Mouse (Mus musculus) CH12.LX (cell line): ENCODE results near the gene Ube2n. TPM values are rescaled to one million over a fixed set of nuclear protein-coding genes. Genes with fewer than 3 reads are reported as not detected.

Experiments used
- DNase-seq: peaks from one replicate; pipeline ENCODE4 v3.0.0-alpha.2; 2013; ENCODE audit errors: extremely low read depth
- H3K27ac ChIP-seq: 2 replicates; pipeline ENCODE4 v1.5.1; 2012; ENCODE audit warnings: low read depth, mild to moderate bottlenecking, control low read depth, moderate library complexity; ENCODE audit not compliant: insufficient read depth
- H3K27me3 ChIP-seq: replicated peaks from 2 replicates; pipeline ENCODE3; 2012; ENCODE audit warnings: inconsistent platforms
- H3K36me3 ChIP-seq, 2 experiments: replicated peaks in 1 of 2; 2 replicates each; pipeline versions ENCODE3 to v1.6.1; 2012; ENCODE audit warnings: inconsistent platforms in 1 of 2, low read length in 1 of 2, mild to moderate bottlenecking in 1 of 2, mixed read lengths in 1 of 2, moderate library complexity in 1 of 2; ENCODE audit not compliant: control insufficient read depth in 1 of 2, insufficient read depth in 1 of 2
- H3K4me1 ChIP-seq, 2 experiments: 2 replicates each; pipeline ENCODE4 v1.6.1; 2012; ENCODE audit warnings: inconsistent platforms in 1 of 2, moderate library complexity in 1 of 2; ENCODE audit not compliant: insufficient read depth in 2 of 2, control insufficient read depth in 1 of 2
- H3K4me2 ChIP-seq: 2 replicates; pipeline ENCODE4 v1.6.1; 2012; ENCODE audit warnings: low read depth, mild to moderate bottlenecking, control low read depth; ENCODE audit not compliant: poor library complexity, insufficient read depth, severe bottlenecking
- H3K4me3 ChIP-seq, 3 experiments: fragments of 150-350 bp in 1 of 3; sonication (generic) in 1 of 3; replicated peaks in 1 of 3; 2 replicates each; pipeline versions ENCODE3 to v1.5.1; 2011 to 2012; ENCODE audit warnings: low read depth in 2 of 3, low read length in 2 of 3, mild to moderate bottlenecking in 2 of 3, moderate library complexity in 2 of 3, control low read depth in 1 of 3, improper control_type of control experiment in 1 of 3, inconsistent platforms in 1 of 3, mixed read lengths in 1 of 3; ENCODE audit not compliant: poor library complexity in 1 of 3
- H3K79me2 ChIP-seq: replicated peaks from 2 replicates; pipeline ENCODE4 v1.6.1; 2012; ENCODE audit warnings: mild to moderate bottlenecking, moderate library complexity; ENCODE audit not compliant: control insufficient read depth, poor library complexity, insufficient read depth, severe bottlenecking; ENCODE audit errors: extremely low read depth
- H3K9ac ChIP-seq: 2 replicates; pipeline ENCODE4 v1.6.1; 2012; ENCODE audit warnings: low read depth, mild to moderate bottlenecking, control low read depth, moderate library complexity; ENCODE audit not compliant: insufficient read depth
- H3K9me3 ChIP-seq: replicated peaks from 2 replicates; pipeline ENCODE3; 2012; ENCODE audit warnings: low read length, inconsistent platforms, mixed read lengths
- CHD1 ChIP-seq: IDR thresholded peaks from 2 replicates; pipeline ENCODE4 v1.6.1; 2012; ENCODE audit warnings: low read depth, low read length, improper control_type of control experiment, inconsistent platforms
- CHD2 ChIP-seq: IDR thresholded peaks from 2 replicates; pipeline ENCODE4 v1.6.1; 2011; ENCODE audit warnings: low read length, improper control_type of control experiment
- E2F4 ChIP-seq: IDR thresholded peaks from 2 replicates; pipeline ENCODE4 v1.6.1; 2011; ENCODE audit warnings: low read depth, low read length, improper control_type of control experiment; ENCODE audit not compliant: insufficient replicate concordance
- ELF1 ChIP-seq: IDR thresholded peaks from 2 replicates; pipeline ENCODE4 v1.6.1; 2014; ENCODE audit warnings: low read depth, mild to moderate bottlenecking, inconsistent platforms, low read length, improper control_type of control experiment
- EP300 ChIP-seq: IDR thresholded peaks from 2 replicates; pipeline ENCODE4 v1.6.1; 2011; ENCODE audit warnings: low read length, improper control_type of control experiment
- ETS1 ChIP-seq: conservative IDR thresholded peaks from 2 replicates; pipeline ENCODE4 v1.6.1; 2012; ENCODE audit warnings: low read depth, mild to moderate bottlenecking, inconsistent platforms, low read length, improper control_type of control experiment, moderate library complexity
- JUND ChIP-seq: conservative IDR thresholded peaks from 2 replicates; pipeline ENCODE4 v1.6.1; 2011; ENCODE audit warnings: low read depth, low read length, improper control_type of control experiment
- MAFK ChIP-seq: IDR thresholded peaks from 2 replicates; pipeline ENCODE4 v1.6.1; 2011; ENCODE audit warnings: low read length, improper control_type of control experiment; ENCODE audit not compliant: insufficient replicate concordance
- MAX ChIP-seq: IDR thresholded peaks from 2 replicates; pipeline ENCODE4 v1.6.1; 2011; ENCODE audit warnings: low read length, improper control_type of control experiment
- MAZ ChIP-seq: IDR thresholded peaks from 2 replicates; pipeline ENCODE4 v1.6.1; 2012; ENCODE audit warnings: low read depth, mild to moderate bottlenecking, inconsistent platforms, low read length, improper control_type of control experiment, moderate library complexity
- MYC ChIP-seq: IDR thresholded peaks from 2 replicates; pipeline ENCODE4 v1.6.1; 2011; ENCODE audit warnings: low read depth, mild to moderate bottlenecking, improper control_type of control experiment, low read length
- NELFE ChIP-seq: IDR thresholded peaks from 2 replicates; pipeline ENCODE4 v1.6.1; 2011; ENCODE audit warnings: low read depth, low read length, improper control_type of control experiment
- PAX5 ChIP-seq: IDR thresholded peaks from 2 replicates; pipeline ENCODE4 v1.6.1; 2012; ENCODE audit warnings: low read length, inconsistent platforms, mixed read lengths
- POLR2A ChIP-seq: IDR thresholded peaks from 2 replicates; pipeline ENCODE4 v1.6.1; 2011; ENCODE audit warnings: low read depth, mild to moderate bottlenecking, improper control_type of control experiment, low read length
- RAD21 ChIP-seq: IDR thresholded peaks from 2 replicates; pipeline ENCODE4 v1.6.1; 2011; ENCODE audit warnings: low read depth, mild to moderate bottlenecking, low read length, improper control_type of control experiment, moderate library complexity
- RCOR1 ChIP-seq: conservative IDR thresholded peaks from 2 replicates; pipeline ENCODE4 v1.6.1; 2012; ENCODE audit warnings: low read depth, mild to moderate bottlenecking, inconsistent platforms, low read length, improper control_type of control experiment
- SIN3A ChIP-seq: IDR thresholded peaks from 2 replicates; pipeline ENCODE4 v1.6.1; 2012; ENCODE audit warnings: low read length, improper control_type of control experiment, inconsistent platforms
- SMC3 ChIP-seq: IDR thresholded peaks from 2 replicates; pipeline ENCODE4 v1.6.1; 2011; ENCODE audit warnings: low read depth, low read length, improper control_type of control experiment
- TBP ChIP-seq: conservative IDR thresholded peaks from 2 replicates; pipeline ENCODE4 v1.6.1; 2011; ENCODE audit warnings: low read depth, low read length, improper control_type of control experiment
- USF1 ChIP-seq: IDR thresholded peaks from 2 replicates; pipeline ENCODE4 v1.6.1; 2014; ENCODE audit warnings: low read depth, mild to moderate bottlenecking, inconsistent platforms, low read length, improper control_type of control experiment
- USF2 ChIP-seq: conservative IDR thresholded peaks from 2 replicates; pipeline ENCODE4 v1.6.1; 2011; ENCODE audit warnings: low read depth, low read length, improper control_type of control experiment
- ZC3H11A ChIP-seq: IDR thresholded peaks from 2 replicates; pipeline ENCODE4 v1.6.1; 2012; ENCODE audit warnings: low read depth, mild to moderate bottlenecking, inconsistent platforms, low read length, improper control_type of control experiment
- dilution Hi-C: fragments of 300-500 bp; cut with MboI; formaldehyde crosslinking; loops from 2 replicates; pipeline ENCODE4 v1.14.3; 2020; ENCODE audit warnings: low sequenced_read_pairs; ENCODE audit not compliant: extremely low pct_unique_long_range_greater_than_20kb, extremely low pct_ligation_motif_present
- in situ Hi-C: fragments of 300-500 bp; cut with MboI; formaldehyde crosslinking; loops from 3 replicates; pipeline ENCODE4 v1.14.3; 2019; ENCODE audit warnings: low sequenced_read_pairs, low pct_ligation_motif_present, low pct_unique_long_range_greater_than_20kb, mixed read lengths
- polyA plus RNA-seq: library from polyadenylated mRNA; unstranded; fragments of >175 nt; gene quantifications from 2 replicates; pipeline ENCODE4 v1.2.1, GENCODE M21; 2012; ENCODE audit warnings: low read depth; ENCODE audit not compliant: insufficient read length
- total RNA-seq, 2 experiments: library from RNA; depleted of rRNA; stranded (reverse); fragments of 300-350 nt in 1 of 2; fragments of >200 nt in 1 of 2; gene quantifications; 2 replicates each; pipeline ENCODE4 v1.2.3; 2012 to 2014

The Ube2n gene
- total and polyA plus RNA-seq, 3 experiments: 71.9 to 265 (median 237) TPM

DNA sequence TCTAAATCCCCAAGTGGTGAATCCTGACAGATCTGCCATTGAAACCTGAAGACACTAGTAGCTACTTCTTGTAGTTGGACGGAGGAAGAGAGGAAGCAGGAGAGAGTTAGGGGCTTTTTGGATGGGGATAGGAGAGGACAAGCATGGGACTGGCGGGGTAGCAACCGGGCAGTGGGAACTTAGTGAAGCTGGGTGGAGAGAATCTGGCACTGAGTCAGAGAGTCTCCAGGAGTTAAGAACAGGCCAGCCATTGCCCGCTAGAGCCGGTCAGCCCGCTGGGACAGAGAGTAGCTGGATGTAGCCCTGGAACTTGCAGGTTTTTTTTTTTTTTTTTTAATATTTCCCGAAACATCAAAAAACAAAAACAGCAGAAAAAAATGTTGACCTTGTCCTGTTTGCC is 18.4 kb downstream of the Ube2n start:
- Histone ChIP-seq H3K4me3 (no peak overlapping the region), H3K9ac (no peak overlapping the region), H3K4me1 (peaks cover 2 to 53% of the 10 kb centered on the region in 2 experiments; a peak in 3 of 4 replicates), H3K9me3 (no peaks in the 10 kb centered on the region), H3K79me2 (peaks cover 90% of the 10 kb centered on the region), H3K27me3 (no peaks in the 10 kb centered on the region), H3K27ac (no peak overlapping the region)
- no peak for DNase-seq
- in situ Hi-C loops (loop anchor here (25.0 kb wide), 1 partner anchor 554 kb away; no protein-coding TSS in a partner anchor), dilution Hi-C loops (no loop called here)
- TF ChIP-seq POLR2A: no peak
- TF ChIP-seq PAX5: no peak
- no peak for TF ChIP-seq CHD1
- no peak for TF ChIP-seq ELF1
- TF ChIP-seq E2F4: no peak
- no peak for TF ChIP-seq TBP
- TF ChIP-seq, all 38 proteins: peak for 0
- no peak overlapping the region for H3K4me2 ChIP-seq
- peaks cover 0 to 6% of the 10 kb centered on the region in 2 experiments for H3K36me3 ChIP-seq

DNA sequence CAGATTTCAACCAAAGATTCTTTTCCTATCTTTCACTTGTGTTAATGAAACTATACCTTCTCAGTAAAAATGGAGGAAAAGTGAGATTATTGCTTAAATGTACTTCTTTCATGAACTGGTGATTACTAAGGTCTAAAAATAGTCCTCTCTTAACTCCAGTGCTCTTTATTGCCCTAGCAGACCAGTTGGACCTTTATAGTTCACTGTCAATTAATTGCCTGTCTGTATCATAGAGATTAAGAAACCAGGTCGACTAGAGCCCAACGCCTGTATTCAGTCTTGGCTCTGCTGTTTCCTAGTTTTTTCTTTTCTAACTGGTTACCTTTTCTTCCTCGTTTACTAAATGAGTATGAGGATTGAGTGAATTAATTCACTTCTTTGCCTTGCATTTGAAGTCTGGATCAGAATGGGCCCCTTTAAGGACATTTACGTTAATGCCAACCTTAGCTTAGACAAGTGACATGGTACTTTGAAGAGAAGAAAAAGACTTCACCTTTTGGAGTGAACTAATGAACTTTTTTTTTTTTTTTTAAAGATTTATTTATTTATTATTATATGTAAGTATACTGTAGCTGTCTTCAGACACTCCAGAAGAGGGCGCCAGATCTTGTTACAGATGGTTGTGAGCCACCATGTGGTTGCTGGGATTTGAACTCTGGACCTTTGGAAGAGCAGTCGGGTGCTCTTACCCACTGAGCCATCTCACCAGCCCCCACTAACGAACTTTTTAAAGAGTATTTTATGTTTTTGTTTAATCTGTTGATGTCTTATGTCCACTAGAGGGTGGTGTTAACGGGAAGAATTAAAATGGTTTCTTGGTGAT is 20.7 kb downstream of the Ube2n start:
- dilution Hi-C loops (no loop called here), in situ Hi-C loops (loop anchor here (25.0 kb wide), 1 partner anchor 552 kb away; no protein-coding TSS in a partner anchor)
- no peaks in the 10 kb centered on the region for H3K9me3 ChIP-seq
- H3K4me1 ChIP-seq: peaks cover 3 to 46% of the 10 kb centered on the region in 2 experiments; a peak in 3 of 4 replicates
- no peak for DNase-seq
- peaks cover 90% of the 10 kb centered on the region for H3K79me2 ChIP-seq
- no peak overlapping the region for H3K9ac ChIP-seq
- H3K27me3 ChIP-seq: no peaks in the 10 kb centered on the region
- H3K27ac ChIP-seq: no peak overlapping the region
- peaks cover 0 to 12% of the 10 kb centered on the region in 2 experiments for H3K36me3 ChIP-seq
- TF ChIP-seq MAZ (no peak), MAX (no peak), USF2 (no peak), MAFK (no peak), RCOR1 (no peak), POLR2A (no peak), CHD1 (no peak), CHD2 (no peak), PAX5 (no peak)
- H3K4me3 ChIP-seq: no peak overlapping the region
- H3K4me2 ChIP-seq: no peak overlapping the region

GRCm38 (mm10) chr10:95536222-95536541 is 21.2 kb downstream of the Ube2n start:
- TF ChIP-seq RCOR1 (no peak), CHD2 (no peak), SIN3A (no peak), USF1 (no peak), EP300 (no peak), POLR2A (no peak), RAD21 (no peak), ETS1 (no peak), USF2 (no peak), SMC3 (no peak), NELFE (no peak), MAFK (no peak), CHD1 (no peak), ZC3H11A (no peak), MAX (no peak), TBP (no peak), PAX5 (no peak), MYC (no peak), ELF1 (no peak), JUND (no peak)
- peaks cover 3 to 42% of the 10 kb centered on the region in 2 experiments; a peak in 3 of 4 replicates for H3K4me1 ChIP-seq
- H3K4me3 ChIP-seq: no peak overlapping the region
- dilution Hi-C loops (no loop called here), in situ Hi-C loops (loop anchor here (25.0 kb wide), 1 partner anchor 551 kb away; no protein-coding TSS in a partner anchor)
- H3K27me3 ChIP-seq: no peaks in the 10 kb centered on the region
- H3K79me2 ChIP-seq: peaks cover 87% of the 10 kb centered on the region
- H3K27ac ChIP-seq: no peak overlapping the region
- DNase-seq: no peak
- no peak overlapping the region for H3K9ac ChIP-seq
- no peak overlapping the region for H3K4me2 ChIP-seq
- H3K36me3 ChIP-seq: peaks cover 0 to 13% of the 10 kb centered on the region in 2 experiments
- H3K9me3 ChIP-seq: no peaks in the 10 kb centered on the region
